Mouse (Mus musculus) E14TG2a.4 (cell line): ENCODE measurements around the gene Lep.

Source experiments
- CTCF ChIP-seq: conservative IDR thresholded peaks from 2 replicates; pipeline ENCODE4 v1.5.1; 2014; ENCODE audit warnings: low read length
- NANOG ChIP-seq: IDR thresholded peaks from 2 replicates; pipeline ENCODE4 v1.6.1; 2014; ENCODE audit warnings: borderline replicate concordance, low read length, mixed read lengths

GRCm38 (mm10) chr6:29119990-29120389 lies 60.0 kb downstream of the Lep start:
- TF ChIP-seq CTCF (no peak), NANOG (no peak)
